Mouse (Mus musculus) MEL (cell line): ENCODE results near the gene BC029722. TPM values are rescaled to one million over a fixed set of nuclear protein-coding genes. Genes with fewer than 3 reads are reported as not detected.

Source experiments
- DNase-seq: peaks from one replicate; pipeline ENCODE4 v3.0.0; 2011; ENCODE audit warnings: low read depth, low spot score
- H3K27ac ChIP-seq: 2 replicates; pipeline ENCODE4 v1.5.1; 2012; ENCODE audit warnings: low read depth, mild to moderate bottlenecking, control low read depth, low read length, moderate library complexity; ENCODE audit not compliant: control insufficient read depth
- H3K27me3 ChIP-seq, 2 experiments: fragments of 150-350 bp in 1 of 2; sonication (generic) in 1 of 2; 2 replicates each; pipeline ENCODE4 v1.6.1; 2012; ENCODE audit warnings: low read length in 2 of 2, mild to moderate bottlenecking in 2 of 2, improper control_type of control experiment in 1 of 2, moderate library complexity in 1 of 2; ENCODE audit not compliant: insufficient read depth in 2 of 2, control insufficient read depth in 1 of 2
- H3K36me3 ChIP-seq, 2 experiments: 2 replicates each; pipeline ENCODE4 v1.6.1; 2012 to 2014; ENCODE audit warnings: low read length in 2 of 2, improper control_type of control experiment in 1 of 2, inconsistent platforms in 1 of 2, mild to moderate bottlenecking in 1 of 2; ENCODE audit not compliant: insufficient read depth in 2 of 2, control insufficient read depth in 1 of 2
- H3K4me1 ChIP-seq, 2 experiments: fragments of 150-350 bp in 1 of 2; sonication (generic) in 1 of 2; 2 replicates each; pipeline ENCODE4 v1.6.1; 2012; ENCODE audit warnings: low read length in 2 of 2, improper control_type of control experiment in 1 of 2, mild to moderate bottlenecking in 1 of 2; ENCODE audit not compliant: insufficient read depth in 2 of 2, control insufficient read depth in 1 of 2
- H3K4me3 ChIP-seq, 2 experiments: fragments of 150-350 bp in 1 of 2; sonication (generic) in 1 of 2; 2 replicates each; pipeline ENCODE4 v1.5.1; 2012; ENCODE audit warnings: low read depth in 2 of 2, low read length in 2 of 2, mild to moderate bottlenecking in 2 of 2, moderate library complexity in 2 of 2, control low read depth in 1 of 2, improper control_type of control experiment in 1 of 2; ENCODE audit not compliant: control insufficient read depth in 1 of 2, insufficient read depth in 1 of 2
- H3K79me2 ChIP-seq: 2 replicates; pipeline ENCODE4 v1.6.1; 2012; ENCODE audit warnings: mild to moderate bottlenecking, low read length, moderate library complexity; ENCODE audit not compliant: control insufficient read depth, poor library complexity, insufficient read depth
- H3K9ac ChIP-seq: 2 replicates; pipeline ENCODE4 v1.6.1; 2012; ENCODE audit warnings: low read depth, mild to moderate bottlenecking, control low read depth, low read length, moderate library complexity; ENCODE audit not compliant: control insufficient read depth, poor library complexity, severe bottlenecking
- H3K9me3 ChIP-seq: fragments of 150-350 bp; sonication (generic); replicated peaks from 2 replicates; pipeline ENCODE4 v1.6.1; 2012; ENCODE audit warnings: mild to moderate bottlenecking, low read length, improper control_type of control experiment, moderate library complexity; ENCODE audit not compliant: insufficient read depth
- BHLHE40 ChIP-seq: IDR thresholded peaks from 2 replicates; pipeline ENCODE4 v1.6.1; 2012; ENCODE audit warnings: low read depth, mild to moderate bottlenecking, inconsistent platforms, low read length, improper control_type of control experiment, borderline replicate concordance
- CHD1 ChIP-seq: IDR thresholded peaks from 2 replicates; pipeline ENCODE4 v1.6.1; 2012; ENCODE audit warnings: low read depth, mild to moderate bottlenecking, inconsistent platforms, low read length, improper control_type of control experiment
- CHD2 ChIP-seq: IDR thresholded peaks from 2 replicates; pipeline ENCODE4 v1.6.1; 2011; ENCODE audit warnings: low read length, improper control_type of control experiment
- CTCF ChIP-seq, 3 experiments: IDR thresholded peaks in 2 of 3; conservative IDR thresholded peaks in 1 of 3; 2 replicates each; pipeline ENCODE4 v1.5.1; 2011 to 2012; ENCODE audit warnings: low read length in 3 of 3, low read depth in 2 of 3, mild to moderate bottlenecking in 2 of 3, improper control_type of control experiment in 1 of 3, inconsistent platforms in 1 of 3, mixed read lengths in 1 of 3, moderate library complexity in 1 of 3; ENCODE audit not compliant: control insufficient read depth in 1 of 3, insufficient read depth in 1 of 3, poor library complexity in 1 of 3, severe bottlenecking in 1 of 3
- E2F4 ChIP-seq: IDR thresholded peaks from 2 replicates; pipeline ENCODE4 v1.6.1; 2011; ENCODE audit warnings: low read depth, low read length, improper control_type of control experiment, borderline replicate concordance
- EP300 ChIP-seq, 2 experiments: IDR thresholded peaks; 2 replicates each; pipeline ENCODE4 v1.6.1; 2011; ENCODE audit warnings: improper control_type of control experiment in 2 of 2, low read length in 2 of 2, low read depth in 1 of 2, mild to moderate bottlenecking in 1 of 2
- GATA1 ChIP-seq: IDR thresholded peaks from 2 replicates; pipeline ENCODE4 v1.6.1; 2011; ENCODE audit warnings: low read depth, low read length, improper control_type of control experiment
- HCFC1 ChIP-seq: IDR thresholded peaks from 2 replicates; pipeline ENCODE4 v1.6.1; 2012; ENCODE audit warnings: low read depth, mild to moderate bottlenecking, inconsistent platforms, low read length, improper control_type of control experiment, moderate library complexity
- MAX ChIP-seq: IDR thresholded peaks from 2 replicates; pipeline ENCODE4 v1.6.1; 2011; ENCODE audit warnings: low read length, improper control_type of control experiment
- MYC ChIP-seq: IDR thresholded peaks from 2 replicates; pipeline ENCODE4 v1.6.1; 2011; ENCODE audit warnings: low read depth, mild to moderate bottlenecking, low read length, improper control_type of control experiment, moderate library complexity
- NELFE ChIP-seq: IDR thresholded peaks from 2 replicates; pipeline ENCODE4 v1.6.1; 2011; ENCODE audit warnings: low read depth, low read length, improper control_type of control experiment
- NRF1 ChIP-seq: IDR thresholded peaks from 2 replicates; pipeline ENCODE4 v1.6.1; 2014; ENCODE audit warnings: low read depth, mild to moderate bottlenecking, inconsistent platforms, low read length, improper control_type of control experiment, moderate library complexity; ENCODE audit not compliant: poor library complexity, insufficient read depth, severe bottlenecking
- RAD21 ChIP-seq: IDR thresholded peaks from 2 replicates; pipeline ENCODE4 v1.6.1; 2011; ENCODE audit warnings: mild to moderate bottlenecking, low read depth, low read length, improper control_type of control experiment
- RCOR1 ChIP-seq: IDR thresholded peaks from 2 replicates; pipeline ENCODE4 v1.6.1; 2012; ENCODE audit warnings: low read depth, mild to moderate bottlenecking, inconsistent platforms, low read length, improper control_type of control experiment
- SIN3A ChIP-seq: IDR thresholded peaks from 2 replicates; pipeline ENCODE4 v1.6.1; 2012; ENCODE audit warnings: low read length, improper control_type of control experiment, inconsistent platforms
- TBP ChIP-seq: IDR thresholded peaks from 2 replicates; pipeline ENCODE4 v1.8.0; 2011; ENCODE audit warnings: low read depth, low read length, improper control_type of control experiment
- TCF12 ChIP-seq: IDR thresholded peaks from 2 replicates; pipeline ENCODE4 v1.6.1; 2014; ENCODE audit warnings: low read depth, mild to moderate bottlenecking, inconsistent platforms, low read length, improper control_type of control experiment, moderate library complexity
- ZKSCAN1 ChIP-seq: IDR thresholded peaks from 2 replicates; pipeline ENCODE4 v1.6.1; 2012; ENCODE audit warnings: low read depth, mild to moderate bottlenecking, inconsistent platforms, low read length, improper control_type of control experiment, moderate library complexity
- ZNF384 ChIP-seq: IDR thresholded peaks from 2 replicates; pipeline ENCODE4 v1.6.1; 2012; ENCODE audit warnings: low read depth, mild to moderate bottlenecking, inconsistent platforms, low read length, improper control_type of control experiment
- polyA plus RNA-seq, 2 experiments: library from polyadenylated mRNA; stranded (reverse) in 1 of 2; unstranded in 1 of 2; fragments of >175 nt in 1 of 2; fragments of >200 nt in 1 of 2; gene quantifications; 2 replicates each; pipeline versions ENCODE4 v1.2.1 to v1.2.4; 2012; ENCODE audit warnings: low replicate concordance in 2 of 2, low read depth in 1 of 2; ENCODE audit not compliant: insufficient read length in 2 of 2, insufficient read depth in 1 of 2, missing spikeins in 1 of 2
- total RNA-seq: library from RNA; depleted of rRNA; stranded (reverse); fragments of 300-350 nt; gene quantifications from 2 replicates; pipeline ENCODE4 v1.2.3, GENCODE M21; 2012

The BC029722 gene
- total and polyA plus RNA-seq, 3 experiments: 5.9 to 19.7 TPM; not detected in 1

- no peak for DNase-seq
- TF ChIP-seq TCF12 (no peak), MYC (no peak), CTCF (IDR thresholded peaks at IDR 0.05 in 2 of 3, conservative IDR thresholded peaks at IDR 0.05 in 1 of 3; ENCODE audit: control insufficient read depth in 1 of 3, insufficient read depth in 1 of 3, low read depth in 2 of 3, low read length in 3 of 3, poor library complexity in 1 of 3, severe bottlenecking in 1 of 3) (no peak), HCFC1 (no peak), RCOR1 (no peak), MAX (no peak), GATA1 (no peak), RAD21 (no peak), SIN3A (no peak), E2F4 (no peak), CHD1 (no peak), BHLHE40 (no peak), NRF1 (no peak), NELFE (no peak), EP300 (IDR thresholded peaks at IDR 0.05; ENCODE audit: low read depth in 1 of 2, low read length in 2 of 2) (no peak)
- no peak overlapping the region for H3K4me3 ChIP-seq
- H3K27me3 ChIP-seq: no peaks in the 10 kb centered on the region
- H3K4me1 ChIP-seq: no peaks in the 10 kb centered on the region
- no peak overlapping the region for H3K9ac ChIP-seq
- H3K36me3 ChIP-seq: peaks cover 0 to 6% of the 10 kb centered on the region in 2 experiments; a peak in 2 of 4 replicates
- no peak overlapping the region for H3K27ac ChIP-seq
- no peaks in the 10 kb centered on the region for H3K79me2 ChIP-seq
- H3K9me3 ChIP-seq: no peaks in the 10 kb centered on the region
These were observed 44.2 kb upstream of the BC029722 start for GRCm38 (mm10) chr2:155863301-155863867.

- no peaks in the 10 kb centered on the region for H3K27me3 ChIP-seq
- peaks cover 0 to 9% of the 10 kb centered on the region in 2 experiments; a peak in 1 of 4 replicates for H3K36me3 ChIP-seq
- TF ChIP-seq ZKSCAN1: no peak
- no peak for TF ChIP-seq ZNF384
- no peak for TF ChIP-seq TBP
- TF ChIP-seq CHD2: no peak
- no peak for TF ChIP-seq MAX
- TF ChIP-seq CTCF (IDR thresholded peaks at IDR 0.05 in 2 of 3, conservative IDR thresholded peaks at IDR 0.05 in 1 of 3; ENCODE audit: control insufficient read depth in 1 of 3, insufficient read depth in 1 of 3, low read depth in 2 of 3, low read length in 3 of 3, poor library complexity in 1 of 3, severe bottlenecking in 1 of 3): no peak
- no peaks in the 10 kb centered on the region for H3K9me3 ChIP-seq
- no peak overlapping the region for H3K4me3 ChIP-seq
- H3K79me2 ChIP-seq: no peaks in the 10 kb centered on the region
- H3K27ac ChIP-seq: no peak overlapping the region
- no peak for DNase-seq
- H3K9ac ChIP-seq: no peak overlapping the region
- H3K4me1 ChIP-seq: no peaks in the 10 kb centered on the region
These were observed 43.5 kb upstream of the BC029722 start for GRCm38 (mm10) chr2:155862573-155863300.
